Mouse (Mus musculus) kidney, postnatal 25 days (tissue): ENCODE results near the gene Tubb2b.

Experiments used
- DNase-seq, 2 experiments: peaks; one replicate each; pipeline ENCODE4 v3.0.0; 2021; ENCODE audit warnings: mixed read lengths in 2 of 2

Tubb2b gene

GRCm38 (mm10) chr13:34134276-34134675 is 4.0 kb upstream of the Tubb2b start:
- DNase-seq, result no peak

DNA sequence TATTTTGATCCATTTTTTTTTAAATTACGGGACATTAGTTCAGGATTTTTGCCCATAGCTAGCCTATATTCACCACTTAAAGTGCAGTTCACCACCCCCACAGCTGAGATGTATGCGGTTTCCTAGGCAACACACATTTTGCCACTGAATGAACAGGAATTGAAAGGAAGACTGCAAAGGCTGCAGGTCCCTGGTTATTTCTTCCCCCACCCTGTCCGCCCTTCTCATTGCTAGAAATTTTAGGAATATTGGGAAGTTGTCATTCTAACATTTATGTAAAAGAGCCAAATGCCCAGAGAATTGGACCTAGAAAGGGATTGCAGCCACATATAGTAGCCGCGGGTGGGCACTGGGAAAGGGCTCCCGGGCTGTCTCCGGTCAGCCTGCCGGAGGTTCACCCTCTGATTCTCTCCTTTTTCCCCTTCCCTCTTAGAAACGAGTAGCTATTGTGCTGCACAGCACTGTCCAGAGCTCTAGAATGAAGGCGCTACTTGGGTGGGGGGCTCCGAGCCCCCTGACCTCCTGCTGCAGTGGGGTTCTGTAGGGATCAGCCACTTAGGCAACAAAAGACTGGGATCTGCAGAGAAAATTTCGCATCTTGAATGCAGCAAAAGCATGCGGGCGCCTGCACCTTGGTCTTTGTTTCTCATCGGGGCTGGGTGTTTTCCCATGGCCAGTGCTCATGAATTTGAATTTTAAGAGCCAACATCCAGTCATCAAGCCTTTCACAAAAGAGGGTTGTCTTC is 3.2 kb upstream of the Tubb2b start:
- DNase-seq, result no peak

GRCm38 (mm10) chr13:34132875-34133274 is 2.6 kb upstream of the Tubb2b start:
- no peak for DNase-seq

GRCm38 (mm10) chr13:34132299-34132698 is 2.0 kb upstream of the Tubb2b start:
- no peak for DNase-seq

DNA sequence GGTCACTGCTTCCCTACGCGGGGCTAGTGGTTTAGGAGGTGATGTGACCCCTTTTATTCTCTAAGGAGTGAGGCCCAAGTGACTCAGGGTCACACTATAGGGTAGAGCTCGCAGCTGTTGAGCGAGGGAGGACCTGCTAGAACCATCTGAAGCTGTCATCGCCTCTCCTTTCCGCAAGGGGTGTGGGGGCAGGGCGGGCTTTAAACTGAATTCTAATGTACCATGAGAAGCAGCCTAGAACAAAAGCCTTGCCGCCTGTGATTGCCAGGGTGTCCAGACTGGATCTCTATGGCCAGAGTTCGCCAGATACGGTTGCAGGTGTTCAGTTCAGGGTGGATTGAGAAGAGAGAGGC is 1.4 kb upstream of the Tubb2b start:
- DNase-seq, result peak in 1 of 2 experiments; percentile 33

- DNase-seq, result no peak
These were observed 893 bp upstream of the Tubb2b start for GRCm38 (mm10) chr13:34131011-34131707.

DNA sequence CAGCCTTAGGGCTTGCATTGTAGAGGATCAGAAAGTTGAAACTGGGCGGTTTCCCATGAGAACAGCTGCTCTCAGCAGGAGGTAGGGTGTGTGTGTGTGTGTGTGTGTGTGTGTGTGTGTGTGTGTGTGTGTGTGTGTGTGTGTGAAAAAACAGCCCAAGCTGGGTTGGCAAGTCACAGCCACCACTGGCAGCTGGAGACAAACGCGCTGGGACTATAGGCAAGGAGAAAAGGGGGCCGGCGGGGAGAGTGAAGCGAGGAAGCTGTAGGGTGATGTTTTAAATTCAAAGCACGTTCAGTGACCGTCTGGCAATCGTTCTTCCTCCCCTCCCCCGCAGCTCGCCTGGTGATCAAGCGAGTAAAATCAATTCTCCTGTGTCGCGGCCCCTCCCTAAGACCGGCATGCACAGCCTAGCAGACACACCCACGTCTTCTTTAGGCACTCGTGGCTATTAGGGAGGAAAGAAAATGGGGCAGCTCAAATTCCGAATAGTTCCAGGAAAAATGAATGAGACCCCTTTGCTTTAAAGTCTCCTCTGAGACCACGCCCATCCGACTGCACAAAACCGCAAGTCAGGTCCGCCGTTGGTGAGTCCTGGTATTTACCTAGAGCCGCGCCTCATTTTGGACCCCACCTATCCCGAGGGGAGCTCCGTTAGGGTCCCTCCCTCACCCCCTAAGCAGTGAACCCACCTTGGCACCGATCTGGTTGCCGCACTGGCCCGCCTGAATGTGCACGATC is 611 bp downstream of the Tubb2b start:
- peak; percentile 73 to 85 for DNase-seq

DNA sequence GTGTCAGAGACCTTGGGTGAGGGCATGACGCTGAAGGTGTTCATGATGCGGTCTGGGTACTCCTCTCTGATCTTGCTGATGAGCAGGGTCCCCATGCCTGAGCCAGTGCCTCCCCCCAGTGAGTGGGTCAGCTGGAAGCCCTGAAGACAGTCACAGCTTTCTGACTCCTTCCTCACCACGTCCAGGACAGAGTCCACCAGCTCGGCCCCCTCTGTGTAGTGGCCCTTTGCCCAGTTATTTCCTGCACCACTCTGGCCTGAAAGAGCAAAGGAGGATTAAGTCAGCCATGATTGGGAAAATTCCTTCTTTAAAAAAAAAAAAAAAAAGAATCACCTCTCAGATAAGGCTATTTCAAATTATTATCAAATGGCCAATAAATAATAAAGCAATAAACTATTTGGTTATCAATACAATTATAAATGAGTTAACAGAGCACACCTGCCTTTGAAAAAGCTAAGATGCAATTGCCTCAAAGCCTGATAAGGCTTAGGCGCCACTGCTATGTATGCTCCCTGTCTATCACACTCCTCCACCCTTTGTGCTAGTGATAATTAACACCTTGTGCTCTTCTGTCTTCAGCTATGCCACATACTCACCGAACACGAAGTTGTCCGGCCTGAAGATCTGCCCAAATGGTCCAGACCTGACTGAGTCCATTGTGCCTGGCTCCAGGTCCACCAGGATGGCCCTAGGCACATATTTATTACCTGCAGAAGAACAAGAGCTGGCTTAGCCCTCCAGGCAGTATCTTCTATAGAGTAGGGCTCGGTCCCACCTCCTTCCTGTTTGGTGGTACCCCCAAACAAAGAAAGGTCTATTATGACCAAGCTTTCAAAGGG is 1.8 kb downstream of the Tubb2b start:
- DNase-seq, result peak; percentile 39 to 71

DNA sequence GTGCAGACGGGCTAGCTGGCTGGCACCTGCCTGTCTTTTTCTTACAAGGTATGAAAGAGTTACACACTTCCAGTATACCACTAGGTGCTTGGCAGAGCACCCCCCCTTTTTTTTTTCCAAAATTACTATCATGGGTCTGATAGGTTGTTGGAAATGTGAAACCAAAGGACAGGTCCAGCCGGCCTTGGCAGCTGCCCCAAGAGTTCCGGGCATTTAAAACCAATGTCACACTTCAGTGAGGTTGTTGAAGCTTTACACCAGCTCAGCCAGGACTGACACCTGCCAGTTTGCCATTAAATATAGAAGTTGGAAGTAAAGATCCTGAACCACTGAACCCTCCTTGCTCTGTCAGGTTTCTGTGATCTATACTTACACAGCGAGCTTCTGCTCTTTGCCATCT is 4.6 kb downstream of the Tubb2b start:
- peak; percentile 67 to 82 for DNase-seq

GRCm38 (mm10) chr13:34120536-34120935 is 9.7 kb downstream of the Tubb2b start:
- DNase-seq, result no peak

- no peak for DNase-seq
These were observed 10.9 kb downstream of the Tubb2b start for GRCm38 (mm10) chr13:34119406-34119805.

GRCm38 (mm10) chr13:34118816-34119215 is 11.4 kb downstream of the Tubb2b start:
- DNase-seq, result no peak

GRCm38 (mm10) chr13:34116508-34116907 is 13.8 kb downstream of the Tubb2b start:
- DNase-seq, result no peak

GRCm38 (mm10) chr13:34114654-34115053 is 15.6 kb downstream of the Tubb2b start:
- no peak for DNase-seq

DNA sequence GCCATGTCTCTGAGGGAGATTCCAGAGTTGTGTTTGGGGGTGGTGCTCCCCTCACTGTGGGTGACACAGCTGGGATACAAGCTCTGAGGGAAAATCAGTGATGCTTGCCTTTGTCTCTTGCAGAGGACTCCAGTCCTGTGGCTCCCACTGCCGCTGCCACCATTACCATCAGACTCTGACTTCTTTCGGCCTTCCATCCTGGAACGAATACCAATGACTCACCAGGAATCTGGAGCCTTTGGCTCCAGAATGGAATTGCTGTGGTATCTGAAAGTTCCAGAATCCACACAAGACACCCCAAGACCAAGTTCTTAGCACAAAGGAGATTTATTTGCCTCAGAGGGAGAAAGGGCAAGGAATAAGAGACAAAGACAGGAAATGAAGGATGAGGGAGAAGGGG is 17.2 kb downstream of the Tubb2b start:
- no peak for DNase-seq

DNA sequence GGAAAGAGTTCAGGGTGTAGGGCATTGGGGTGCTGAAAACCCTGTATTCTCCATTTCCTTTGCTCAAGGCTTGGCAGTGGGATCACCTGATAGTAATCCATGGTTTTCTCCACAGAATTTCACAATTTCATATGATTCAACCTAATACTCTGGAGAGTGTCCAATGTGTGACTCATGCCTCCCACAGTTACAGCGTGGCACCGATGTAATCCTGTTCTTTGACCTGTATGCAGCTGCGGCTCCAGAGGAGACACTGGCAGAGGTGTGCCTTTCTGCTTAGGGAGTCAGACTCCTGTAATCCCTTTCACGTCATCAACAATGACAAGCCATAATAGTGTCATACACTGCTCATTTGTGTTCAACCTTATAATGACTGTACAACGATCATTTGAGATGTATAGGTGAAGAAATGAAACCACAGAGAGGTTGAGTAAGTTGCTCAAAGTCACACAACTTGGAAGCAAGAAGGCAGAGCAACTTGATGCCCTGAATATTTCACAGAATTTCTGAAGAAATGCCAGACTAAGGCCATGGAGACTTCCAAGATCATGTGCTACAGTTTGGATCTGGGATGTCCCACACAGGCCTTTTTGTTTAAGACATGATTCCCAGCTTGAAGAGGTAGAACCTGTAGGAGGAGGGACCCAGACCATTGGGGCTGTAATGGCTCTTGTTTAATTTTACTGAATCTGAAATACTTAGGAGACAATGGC is 17.7 kb downstream of the Tubb2b start:
- DNase-seq, result peak in 1 of 2 experiments; percentile 54

DNA sequence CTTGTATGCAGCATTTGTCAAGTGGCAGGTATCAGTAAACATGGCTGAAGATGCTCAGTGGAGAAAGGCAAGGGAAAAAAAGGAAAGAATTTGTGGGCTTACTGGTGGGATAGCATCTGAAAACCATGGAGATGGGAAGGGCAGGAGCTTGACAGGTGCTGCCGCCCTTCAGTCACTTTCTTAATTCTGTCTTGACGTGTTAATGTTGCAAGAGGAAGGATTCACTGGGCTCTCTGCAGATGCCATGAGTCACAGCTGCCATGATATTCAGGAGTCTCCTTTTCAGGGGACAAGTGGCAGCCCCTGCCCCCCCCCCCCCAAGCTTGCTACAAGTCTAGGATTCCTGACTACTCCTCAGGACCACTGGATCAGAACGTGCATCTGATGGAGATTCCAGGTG is 18.4 kb downstream of the Tubb2b start:
- DNase-seq, result no peak

DNA sequence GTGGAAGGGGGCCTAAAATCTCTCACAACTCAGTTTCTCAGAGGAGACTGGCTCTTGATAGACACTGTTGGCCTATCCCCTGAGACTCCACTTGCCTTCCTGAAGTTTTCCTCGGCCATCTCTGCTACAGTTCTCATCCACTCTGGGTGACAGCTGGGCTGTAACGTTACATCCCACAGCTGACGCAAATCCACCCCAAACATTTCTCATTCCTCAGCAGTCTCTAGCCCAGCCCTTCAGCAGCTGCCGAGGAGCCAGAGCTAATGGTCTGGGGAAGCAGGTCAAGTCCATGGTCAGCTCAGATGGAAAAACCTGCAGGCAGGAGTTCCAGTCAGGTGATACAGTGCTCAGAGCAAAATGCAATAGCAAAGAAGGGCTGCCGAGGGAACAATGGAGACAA is 19.2 kb downstream of the Tubb2b start:
- peak; percentile 42 to 78 for DNase-seq

DNA sequence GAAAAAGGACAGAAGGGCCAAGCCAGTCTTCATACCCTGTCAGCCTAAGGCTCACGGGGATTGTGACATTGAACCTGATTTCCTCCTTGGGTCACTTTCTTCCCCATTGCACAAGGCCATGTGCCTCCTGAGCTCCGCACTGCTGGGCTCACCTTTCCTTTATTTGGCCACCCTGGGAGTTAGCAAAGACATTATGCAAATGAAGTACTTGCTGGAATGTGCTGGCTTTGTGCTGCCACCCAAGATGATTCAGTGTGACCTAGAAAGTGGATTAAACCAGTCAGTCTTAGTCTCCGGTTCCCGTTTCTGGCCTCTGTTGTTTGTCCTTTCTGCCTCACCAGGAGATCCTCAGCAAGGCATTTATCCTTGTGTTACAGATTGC is 20.6 kb downstream of the Tubb2b start:
- peak; percentile 39 to 88 for DNase-seq

GRCm38 (mm10) chr13:34109035-34109676 is 21.1 kb downstream of the Tubb2b start:
- no peak for DNase-seq

- no peak for DNase-seq
These were observed 23.3 kb downstream of the Tubb2b start for GRCm38 (mm10) chr13:34106999-34107398.

- DNase-seq, result no peak
These were observed 24.0 kb downstream of the Tubb2b start for GRCm38 (mm10) chr13:34106256-34106655.
